In the genomic region with DNA sequence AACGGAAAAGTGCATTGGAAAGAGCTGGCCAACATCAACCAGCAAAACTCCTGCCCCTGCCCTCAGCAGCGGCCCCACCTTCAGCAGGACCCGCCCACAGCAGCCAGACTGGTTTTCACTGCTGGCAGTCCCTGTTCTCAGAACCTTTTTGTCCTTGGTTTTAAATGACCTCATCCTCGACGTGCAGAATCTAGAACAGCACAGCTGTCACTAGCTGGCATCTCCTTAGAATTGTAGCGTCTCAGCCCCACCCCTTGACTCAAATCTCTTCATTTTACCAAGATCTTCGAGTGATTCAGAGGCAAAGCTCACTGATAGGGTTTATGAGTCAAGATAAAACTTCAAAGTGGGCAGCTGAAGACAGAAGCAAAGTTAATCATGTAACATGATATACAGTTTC, we compare ENCODE assay signal across 8 mouse cellular contexts. TPM values are rescaled to one million over a fixed set of nuclear protein-coding genes. Genes with fewer than 3 reads are reported as not detected.
DNase-seq lines count a peak whose midpoint lies in the region; TF ChIP-seq lines count a peak whose summit lies in the region.

No protein-coding gene starts in this region.

- H3K27ac ChIP-seq in gastrocnemius, adult 2 months, result peak overlapping the region; percentile 53
- no peak overlapping the region; the same call in 1 of the 2 replicates for H3K27ac ChIP-seq in hindbrain, embryonic 10.5 days

- H3K27me3 ChIP-seq in hindbrain, embryonic 10.5 days (ENCODE audit: insufficient read depth, poor library complexity, severe bottlenecking), result no peaks in the 10 kb centered on the region

- no peak for TF ChIP-seq CTCF in gastrocnemius, adult 2 months (IDR thresholded peaks at IDR 0.05)

- no peak overlapping the region for H3K4me3 ChIP-seq in gastrocnemius, adult 2 months
- no peak overlapping the region for H3K4me3 ChIP-seq in hindbrain, embryonic 10.5 days

- DNase-seq in gastrocnemius, adult 2 months, result peak; percentile 53
- DNase-seq in gastrocnemius, postnatal 10 days, result no peak
- peak; percentile 26 to 30 for DNase-seq in adrenal gland, adult 18-20 months (ENCODE audit: low spot score in 2 of 2)
- peak; percentile 29 to 47 for DNase-seq in heart, postnatal 14 days
- peak; percentile 70 for DNase-seq in lung, postnatal 36 days
- no peak for DNase-seq in cerebellum, postnatal 14 days
- no peak for DNase-seq in hindbrain, embryonic 10.5 days (ENCODE audit: low spot score)
- DNase-seq in layer of hippocampus, adult 9-10 months (ENCODE audit: low spot score), result no peak

- no peaks in the 10 kb centered on the region for H3K9me3 ChIP-seq in hindbrain, embryonic 10.5 days

- peaks cover 5% of the 10 kb centered on the region for H3K4me1 ChIP-seq in hindbrain, embryonic 10.5 days (replicated peaks)

- intact Hi-C loops in gastrocnemius, adult 2 months (cut with DNase I), result loop anchor here (10.0 kb wide), 1 partner anchor 317 kb away; no protein-coding TSS in a partner anchor
- intact Hi-C loops in heart, postnatal 14 days (cut with DNase I), result loop anchor here (5.0 kb wide), 2 partner anchors 60 to 215 kb away; partner anchors contain the start of gene Akap13

- 34% methylated on average over 7 of the region's 7 CpGs for WGBS in hindbrain, embryonic 10.5 days

- no peaks in the 10 kb centered on the region for H3K36me3 ChIP-seq in hindbrain, embryonic 10.5 days

RNA-seq across cellular contexts. Expression of gene Akap13, which starts 57.8 kb away (rescaled TPM):
- total RNA-seq in gastrocnemius, adult 2 months (2021), result 10 to 100 TPM; 53.2 to 75.9 TPM
- total RNA-seq in gastrocnemius, postnatal 10 days (2021), result 10 to 100 TPM; 65.5 to 73.5 TPM
- 10 to 100 TPM; 72.4 to 79.4 TPM for total RNA-seq in adrenal gland, adult 18-20 months (2021)
- 10 to 100 TPM; 76.2 to 80.5 TPM for total RNA-seq in heart, postnatal 14 days (2021)
- polyA plus RNA-seq in hindbrain, embryonic 10.5 days (2016; fragmentation: Nextera tagmentation; extraction: Ambion mirVana), result 24.9 and 27.5 TPM in 2 replicates

Comparison
In these comparisons a context has a peak if more than half of its experiments do, and no peak if none do; other contexts are left out.
1. DNase-seq: peak in gastrocnemius, adult 2 months (single experiment), adrenal gland, adult 18-20 months (2 of 2), heart, postnatal 14 days (2 of 2) and lung, postnatal 36 days (single experiment); none in gastrocnemius, postnatal 10 days (single experiment), cerebellum, postnatal 14 days (0 of 2), hindbrain, embryonic 10.5 days (single experiment) and layer of hippocampus, adult 9-10 months (single experiment).